Mouse (Mus musculus) liver, embryonic 14.5 days (tissue): ENCODE results near the gene B430306N03Rik. TPM values are rescaled to one million over a fixed set of nuclear protein-coding genes. Genes with fewer than 3 reads are reported as not detected.

Experiments used
- ATAC-seq: fragments of 200-750 bp; cut with Nextera tagmentation; 2 replicates; pipeline ENCODE4 v1.8.0; 2017; ENCODE audit warnings: moderate number of reproducible peaks, mild to moderate bottlenecking, moderate library complexity; ENCODE audit not compliant: insufficient read depth
- DNase-seq, 3 experiments: peaks; one replicate each; pipeline ENCODE4 v3.0.0-alpha.2; 2012 to 2013; ENCODE audit warnings: low read depth in 3 of 3, low spot score in 3 of 3
- H3K27ac ChIP-seq: fragments of 300-500 bp; sonication (generic); 2 replicates; pipeline ENCODE4 v1.5.1; 2014; ENCODE audit warnings: moderate library complexity, mild to moderate bottlenecking, control low read depth, inconsistent platforms
- H3K27me3 ChIP-seq: fragments of 300-500 bp; sonication (generic); 2 replicates; pipeline ENCODE4 v1.6.1; 2014; ENCODE audit warnings: mild to moderate bottlenecking, low read length, moderate library complexity; ENCODE audit not compliant: control insufficient read depth, insufficient read depth
- H3K36me3 ChIP-seq: fragments of 300-500 bp; sonication (generic); replicated peaks from 2 replicates; pipeline ENCODE4 v1.6.1; 2014; ENCODE audit warnings: low read depth; ENCODE audit not compliant: control insufficient read depth, insufficient read depth
- H3K4me1 ChIP-seq, 2 experiments: fragments of 200-500 bp in 1 of 2; fragments of 300-500 bp in 1 of 2; sonication (generic) in 1 of 2; replicated peaks; 2 replicates each; pipeline ENCODE4 v1.6.1; 2012 to 2014; ENCODE audit warnings: antibody characterized with exemption in 1 of 2, inconsistent platforms in 1 of 2, low read length in 1 of 2; ENCODE audit not compliant: control insufficient read depth in 2 of 2, insufficient read depth in 2 of 2
- H3K4me2 ChIP-seq: fragments of 300-500 bp; sonication (generic); 2 replicates; pipeline ENCODE4 v1.6.1; 2014; ENCODE audit warnings: low read depth, mild to moderate bottlenecking, control low read depth, moderate library complexity
- H3K4me3 ChIP-seq, 2 experiments: fragments of 200-500 bp in 1 of 2; fragments of 300-500 bp in 1 of 2; sonication (generic) in 1 of 2; 2 replicates each; pipeline ENCODE4 v1.5.1; 2012 to 2014; ENCODE audit warnings: low read depth in 2 of 2, low read length in 2 of 2, mild to moderate bottlenecking in 2 of 2, control low read depth in 1 of 2, inconsistent platforms in 1 of 2, moderate library complexity in 1 of 2; ENCODE audit not compliant: insufficient read depth in 1 of 2
- H3K9ac ChIP-seq: fragments of 300-500 bp; sonication (generic); replicated peaks from 2 replicates; pipeline ENCODE4 v1.6.1; 2014; ENCODE audit warnings: mild to moderate bottlenecking, control low read depth, moderate library complexity
- H3K9me3 ChIP-seq: fragments of 300-500 bp; sonication (generic); 2 replicates; pipeline ENCODE4 v1.6.1; 2016; ENCODE audit warnings: low read length, mixed read lengths; ENCODE audit not compliant: control insufficient read depth
- CTCF ChIP-seq: IDR thresholded peaks from 2 replicates; pipeline ENCODE4 v1.5.1; 2016; ENCODE audit warnings: antibody characterized with exemption, low read depth, control low read depth
- EP300 ChIP-seq: IDR thresholded peaks from 2 replicates; pipeline ENCODE4 v1.6.1; 2016; ENCODE audit warnings: antibody characterized with exemption, low read depth
- WGBS: fragments of 180-500 bp; shearing (Covaris S2); extraction: QIAGEN DNeasy Blood & Tissue Kit; methylation state at CpG from one replicate; pipeline ENCODE4 v1.1.7; 2014; ENCODE audit not compliant: insufficient replicate concordance; 5-methylcytosine and 5-hydroxymethylcytosine counted together
- polyA plus RNA-seq, 2 experiments: library from polyadenylated mRNA; depleted of rRNA in 1 of 2; stranded (reverse) in 1 of 2; unstranded in 1 of 2; fragments of >200 nt; fragmentation: Nextera tagmentation in 1 of 2; extraction: Ambion mirVana in 1 of 2; gene quantifications; 2 replicates each; pipeline versions ENCODE4 v1.2.1 to v1.2.3; 2012 to 2014

B430306N03Rik gene
- polyA plus RNA-seq, 2 experiments, result 1.8 to 2.6 TPM

DNA sequence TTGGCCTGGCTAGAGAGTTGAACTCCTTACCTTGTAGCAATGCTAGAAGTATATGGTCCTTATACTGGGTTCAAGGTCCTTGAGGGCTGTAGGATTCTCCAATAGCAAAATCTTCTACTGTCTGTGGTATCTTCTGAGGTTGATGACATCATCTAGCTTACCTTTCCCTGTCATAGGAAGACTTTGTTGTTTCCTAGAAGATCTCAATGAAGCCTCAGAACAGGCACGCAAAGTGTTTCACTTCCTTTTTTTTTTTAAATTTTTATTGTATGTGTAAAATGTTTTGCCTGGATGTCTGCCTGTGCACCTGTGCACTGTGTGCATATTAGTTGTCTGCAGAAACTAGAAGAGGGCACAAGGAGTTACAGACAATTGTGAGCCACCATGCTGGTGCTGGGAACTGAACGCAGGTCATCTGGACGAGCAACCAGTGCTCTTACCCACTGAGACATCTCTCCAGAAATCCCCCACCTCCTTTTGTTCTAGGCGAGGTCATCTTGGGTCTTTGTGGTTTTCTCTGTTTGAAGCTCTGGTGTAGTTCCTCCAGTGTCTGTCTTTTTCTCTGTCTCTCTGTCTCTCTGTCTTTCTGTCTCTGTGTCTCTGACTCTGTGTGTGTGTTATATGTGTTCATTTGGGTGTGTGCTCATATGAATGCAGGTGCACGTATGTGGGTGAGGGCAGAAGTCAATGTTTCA lies 22.3 kb upstream of the B430306N03Rik start:
- Histone ChIP-seq H3K4me2 (no peak overlapping the region), H3K27me3 (no peaks in the 10 kb centered on the region), H3K27ac (no peak overlapping the region), H3K4me1 (peaks cover 6 to 9% of the 10 kb centered on the region in 2 experiments), H3K4me3 (no peak overlapping the region), H3K9me3 (no peaks in the 10 kb centered on the region), H3K9ac (no peak overlapping the region), H3K36me3 (no peaks in the 10 kb centered on the region)
- DNase-seq (no peak), ATAC-seq (no peak)
- no peak for TF ChIP-seq CTCF
- TF ChIP-seq EP300, result no peak
- 44% methylated on average over 5 of the region's 5 CpGs for WGBS

DNA sequence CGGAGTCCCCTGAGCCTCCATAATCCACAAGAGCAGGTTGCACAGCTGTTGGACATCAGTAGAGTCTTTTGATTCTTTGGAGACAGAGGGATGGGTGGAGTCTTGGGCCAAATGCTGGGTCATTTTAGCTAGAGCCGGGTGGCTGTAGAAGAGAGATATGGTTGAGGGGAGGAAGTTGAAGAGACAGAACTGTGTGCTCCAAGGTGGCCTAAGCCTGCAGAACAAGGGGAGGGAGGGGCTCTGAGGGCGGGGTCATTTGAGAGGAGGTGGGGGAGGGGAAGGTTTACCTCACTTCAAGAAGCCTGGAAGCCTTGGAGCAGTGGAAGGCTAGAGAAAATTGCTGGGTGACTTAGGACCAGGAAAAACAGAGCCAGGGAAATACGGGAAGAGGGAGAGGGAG lies 16.7 kb upstream of the B430306N03Rik start, which contains the start of gene Treml2:
Treml2 (plus strand) TSS at position 296 of the 400 bp plus-strand sequence.
- peak within 1 kb of the TSS; percentile 86 for H3K27ac ChIP-seq

DNA sequence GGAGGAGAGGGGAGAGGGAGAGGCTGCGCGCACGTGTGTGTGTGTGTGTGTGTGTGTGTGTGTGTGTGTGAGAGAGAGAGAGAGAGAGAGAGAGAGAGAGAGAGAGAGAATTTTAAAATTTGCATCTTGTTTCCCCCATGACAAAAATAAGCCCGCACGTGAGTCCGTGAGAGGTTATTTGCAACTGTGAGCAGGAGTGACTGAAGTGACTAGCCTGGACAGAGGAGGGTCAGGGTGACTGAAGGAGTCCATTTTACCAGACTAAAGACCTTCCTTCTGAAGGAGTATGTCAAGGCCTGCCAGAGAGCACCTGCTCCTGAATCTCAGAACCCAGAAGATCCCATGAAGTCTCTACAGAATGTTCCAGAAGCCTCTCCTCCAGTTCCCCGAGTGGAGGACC lies 16.2 kb upstream of the B430306N03Rik start:
- Histone ChIP-seq H3K4me1 (peaks cover 20 to 41% of the 10 kb centered on the region in 2 experiments), H3K9me3 (no peaks in the 10 kb centered on the region), H3K4me3 (peak overlapping the region; percentile 67 to 92), H3K4me2 (peak overlapping the region; percentile 79), H3K36me3 (peaks cover 6% of the 10 kb centered on the region), H3K27me3 (no peaks in the 10 kb centered on the region), H3K9ac (peak overlapping the region; percentile 86), H3K27ac (peak overlapping the region; percentile 78)
- 2% methylated on average over 7 of the region's 7 CpGs for WGBS
- TF ChIP-seq CTCF (no peak), EP300 (no peak)
- ATAC-seq (peak; percentile 10; the same call in 1 of the 2 replicates), DNase-seq (no peak)

More for the DNA sequence above, 16.7 kb upstream of the B430306N03Rik start, which contains the start of gene Treml2:
- H3K4me2 ChIP-seq, result peak within 1 kb of the TSS; percentile 79
- peak; percentile 76 to 83 (median 79) for DNase-seq
- H3K9ac ChIP-seq, result peak within 1 kb of the TSS; percentile 86
- ATAC-seq, result peak; percentile 85
- TF ChIP-seq EP300 (peak; percentile 75), CTCF (no peak)
- H3K36me3 ChIP-seq, result peaks cover 6% of the 10 kb centered on the region
- no peaks in the 10 kb centered on the region for H3K27me3 ChIP-seq
- peaks cover 20 to 41% of the 10 kb centered on the region in 2 experiments for H3K4me1 ChIP-seq
- H3K9me3 ChIP-seq, result no peaks in the 10 kb centered on the region
- WGBS, result 3% methylated on average over 3 of the region's 4 CpGs
- H3K4me3 ChIP-seq, result peak within 1 kb of the TSS; percentile 67 to 92

DNA sequence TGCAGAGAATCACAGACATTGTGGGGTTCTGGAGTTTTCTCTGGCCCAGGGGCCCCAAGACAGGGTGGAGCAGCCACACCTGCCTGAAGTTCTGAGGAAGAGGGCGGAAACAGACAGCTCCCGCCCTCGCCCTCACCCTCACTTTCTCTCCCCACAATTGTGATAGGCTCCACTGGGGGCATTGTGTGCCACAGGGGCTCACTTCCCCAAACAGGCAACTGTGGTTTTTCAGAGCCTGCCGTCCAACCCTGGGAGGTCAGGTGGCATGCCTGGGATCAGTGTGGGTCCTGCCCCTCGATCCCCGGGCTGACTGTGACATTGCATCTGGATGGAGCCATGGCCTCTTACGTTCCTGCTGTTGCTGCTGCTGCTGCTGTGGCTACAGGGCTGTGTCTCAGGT lies 15.7 kb upstream of the B430306N03Rik start:
- Histone ChIP-seq H3K9ac (peak overlapping the region; percentile 86), H3K4me1 (peaks cover 20 to 41% of the 10 kb centered on the region in 2 experiments), H3K36me3 (peaks cover 6% of the 10 kb centered on the region), H3K9me3 (no peaks in the 10 kb centered on the region), H3K27me3 (no peaks in the 10 kb centered on the region), H3K4me2 (peak overlapping the region; percentile 79), H3K4me3 (peak overlapping the region; percentile 67 to 92), H3K27ac (peak overlapping the region; percentile 78)
- peak; percentile 29; the same call in 1 of the 2 replicates for TF ChIP-seq CTCF
- TF ChIP-seq EP300, result no peak
- ATAC-seq, result peak; percentile 80
- WGBS, result 13% methylated on average over 7 of the region's 7 CpGs
- DNase-seq, result peak in 2 of 3 experiments; percentile 47 to 60

DNA sequence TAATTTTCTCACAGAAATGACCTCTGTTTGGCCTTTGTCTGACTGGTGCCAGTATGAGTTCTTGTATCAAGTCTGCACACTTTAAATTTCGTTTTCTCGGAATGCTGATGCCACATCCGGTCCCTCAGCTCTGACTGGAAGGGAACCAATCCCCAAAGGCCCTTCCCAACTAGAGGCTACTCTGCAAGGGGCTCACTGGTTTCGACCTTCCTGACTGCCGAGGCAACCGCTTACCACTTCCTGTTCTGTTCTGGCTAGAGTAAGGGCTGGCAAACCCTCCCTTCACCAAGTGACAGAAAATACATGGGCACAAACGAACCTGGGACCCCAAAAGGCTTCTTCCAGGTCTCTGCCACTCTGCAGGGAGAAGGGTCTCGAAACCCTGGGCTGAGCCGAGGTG lies 15.1 kb upstream of the B430306N03Rik start:
- Histone ChIP-seq H3K4me2 (peak overlapping the region; percentile 79), H3K36me3 (peaks cover 6% of the 10 kb centered on the region), H3K27me3 (no peaks in the 10 kb centered on the region), H3K4me3 (peak overlapping the region; percentile 67 to 92), H3K9me3 (no peaks in the 10 kb centered on the region), H3K4me1 (peaks cover 20 to 41% of the 10 kb centered on the region in 2 experiments), H3K27ac (peak overlapping the region; percentile 78), H3K9ac (peak overlapping the region; percentile 86)
- WGBS, result 9% methylated on average over 9 of the region's 9 CpGs
- ATAC-seq, result peak; percentile 2; the same call in 1 of the 2 replicates
- DNase-seq, result peak in 1 of 3 experiments; percentile 44
- no peak for TF ChIP-seq CTCF
- no peak for TF ChIP-seq EP300
